Mouse (Mus musculus): Measurements from ENCODE around the gene Dock10.

DNA sequence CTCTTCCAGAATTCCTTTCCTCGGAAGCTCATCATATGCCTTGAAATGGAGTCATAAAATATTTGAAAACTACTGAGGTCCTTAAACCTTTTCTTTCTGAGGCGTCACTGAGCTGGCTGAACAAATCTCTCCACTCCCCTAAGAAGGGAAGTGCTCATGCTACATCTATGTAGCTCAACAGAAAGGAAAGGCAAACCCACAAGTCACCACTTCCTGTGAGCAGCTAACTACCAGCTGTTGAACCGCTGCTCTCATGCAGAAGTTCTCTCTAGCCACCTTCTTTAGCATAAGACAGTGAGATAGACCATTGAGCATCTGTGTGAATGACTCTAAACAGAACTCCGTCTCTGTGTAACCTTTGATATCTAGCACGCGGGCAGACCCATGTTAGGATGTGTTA lies 93.2 kb downstream of the Dock10 start:
- TF ChIP-seq POLR2A (IDR thresholded peaks at IDR 0.05; ENCODE audit: low read depth, low read length) (no peak), CTCF (conservative IDR thresholded peaks at IDR 0.05; ENCODE audit: insufficient read depth, insufficient read length, low read depth, low read length) (no peak)

Data from kidney, adult 2 months (tissue).